Mouse (Mus musculus) central nervous system, embryonic 14 days (tissue): ENCODE measurements around the gene Khk. TPM values are rescaled to one million over a fixed set of nuclear protein-coding genes. Genes with fewer than 3 reads are reported as not detected.

Source experiments
- polyA plus RNA-seq: library from polyadenylated mRNA; depleted of rRNA; stranded (reverse); fragments of >200 nt; gene quantifications from 2 replicates; pipeline ENCODE4 v1.2.3, GENCODE M21; 2012; rRNA removed

Gene Khk
- polyA plus RNA-seq: 7.9 and 13.1 TPM in 2 replicates

GRCm38 (mm10) chr5:30921256-30922033 is at the start of gene Khk:
Khk (plus strand) TSS chr5:30921431.

GRCm38 (mm10) chr5:30888337-30889087 is 32.7 kb upstream of the Khk start, which contains the start of gene Agbl5:
Agbl5 (plus strand) TSS chr5:30888694.

GRCm38 (mm10) chr5:30907413-30908059 is 13.7 kb upstream of the Khk start, which contains the start of gene Ost4:
Ost4 (minus strand) TSS chr5:30907788.

GRCm38 (mm10) chr5:30913060-30913841 is 8.0 kb upstream of the Khk start, which contains the start of gene Emilin1:
Emilin1 (plus strand) TSS chr5:30913402.

GRCm38 (mm10) chr5:30944956-30945781 is 23.9 kb downstream of the Khk start, which contains the start of gene Cgref1:
Cgref1 (minus strand) TSS chr5:30945591.

GRCm38 (mm10) chr5:30959966-30960501 is 38.8 kb downstream of the Khk start, which contains the start of gene Preb:
Preb (minus strand) TSS chr5:30960361.

GRCm38 (mm10) chr5:30968416-30968815 is 47.2 kb downstream of the Khk start, which contains the start of gene Tcf23:
Tcf23 (plus strand) TSS chr5:30968662.

Other genes with a start within 250 kb of the Khk start
- 293 and 314 TPM in 2 replicates for gene Dpysl5, start 209.9 kb upstream of the Khk start, polyA plus RNA-seq
- gene Mapre3, start 106.8 kb upstream of the Khk start, polyA plus RNA-seq: 152 and 160 TPM in 2 replicates
- 68.4 and 82.8 TPM in 2 replicates for gene Tmem214, start 53.4 kb upstream of the Khk start, polyA plus RNA-seq
- gene Agbl5, start 32.7 kb upstream of the Khk start, polyA plus RNA-seq: 62.6 and 66.7 TPM in 2 replicates
- 274 and 279 TPM in 2 replicates for gene Ost4, start 13.6 kb upstream of the Khk start, polyA plus RNA-seq
- 19.9 and 63.3 TPM in 2 replicates for gene Emilin1, start 8.0 kb upstream of the Khk start, polyA plus RNA-seq
- 25.2 and 28.8 TPM in 2 replicates for gene Cgref1, start 24.2 kb downstream of the Khk start, polyA plus RNA-seq
- gene Preb, start 38.9 kb downstream of the Khk start, polyA plus RNA-seq: 194 and 208 TPM in 2 replicates
- not detected in 2 replicates for gene Tcf23, start 47.2 kb downstream of the Khk start, polyA plus RNA-seq
- 131 and 134 TPM in 2 replicates for gene Atraid, start 126.9 kb downstream of the Khk start, polyA plus RNA-seq
- 31.0 and 36.5 TPM in 2 replicates for gene Slc5a6, start 127.5 kb downstream of the Khk start, polyA plus RNA-seq
- 29.6 and 31.9 TPM in 2 replicates for gene Cad, start 133.3 kb downstream of the Khk start, polyA plus RNA-seq
- gene Dnajc5g, start 184.9 kb downstream of the Khk start, polyA plus RNA-seq: not detected in 2 replicates
- gene Slc30a3, start 186.8 kb downstream of the Khk start, polyA plus RNA-seq: 18.5 and 25.0 TPM in 2 replicates
- 1.5 TPM in 1 of 2 replicates, not detected in the other for gene Trim54, start 195.3 kb downstream of the Khk start, polyA plus RNA-seq
- not detected in 2 replicates for gene Ucn, start 217.4 kb downstream of the Khk start, polyA plus RNA-seq
- gene Mpv17, start 232.8 kb downstream of the Khk start, polyA plus RNA-seq: 51.7 and 55.6 TPM in 2 replicates